Mouse (Mus musculus): Measurements from ENCODE around the gene Cpe. TPM values are rescaled to one million over a fixed set of nuclear protein-coding genes. Genes with fewer than 3 reads are reported as not detected.

Gene Cpe
- total RNA-seq, 2 experiments from 2014 or later = 765 to 787 TPM

GRCm38 (mm10) chr8:64582887-64583286 is 110.0 kb downstream of the Cpe start:
- no peak for DNase-seq (ENCODE audit: low spot score in 2 of 2)

GRCm38 (mm10) chr8:64578221-64578620 is 114.6 kb downstream of the Cpe start:
- DNase-seq (ENCODE audit: low spot score in 2 of 2) = no peak

GRCm38 (mm10) chr8:64575001-64575400 is 117.9 kb downstream of the Cpe start:
- DNase-seq (ENCODE audit: low spot score in 2 of 2) = no peak

GRCm38 (mm10) chr8:64548054-64548850 is 144.6 kb downstream of the Cpe start:
- DNase-seq (ENCODE audit: low spot score in 2 of 2) = peak in 1 of 2 experiments; percentile 6

GRCm38 (mm10) chr8:64543441-64543840 is 149.4 kb downstream of the Cpe start:
- no peak for DNase-seq (ENCODE audit: low spot score in 2 of 2)

Other genes with a start within 250 kb of the Cpe start
- 100 to 1,000 TPM; 225 to 240 TPM for gene Msmo1, start 40.7 kb upstream of the Cpe start, total RNA-seq (2021)
- 10 to 100 TPM; 53.2 to 76.0 TPM for gene Klhl2, start 157.0 kb upstream of the Cpe start, total RNA-seq (2021)

All from adrenal gland, adult 18-20 months (tissue).